Mouse (Mus musculus): Measurements from ENCODE around the gene Ccl11. TPM values are rescaled to one million over a fixed set of nuclear protein-coding genes. Genes with fewer than 3 reads are reported as not detected.

Ccl11 gene
- polyA plus RNA-seq, 1 experiment from 2014 or later, result 16.7 TPM

DNA sequence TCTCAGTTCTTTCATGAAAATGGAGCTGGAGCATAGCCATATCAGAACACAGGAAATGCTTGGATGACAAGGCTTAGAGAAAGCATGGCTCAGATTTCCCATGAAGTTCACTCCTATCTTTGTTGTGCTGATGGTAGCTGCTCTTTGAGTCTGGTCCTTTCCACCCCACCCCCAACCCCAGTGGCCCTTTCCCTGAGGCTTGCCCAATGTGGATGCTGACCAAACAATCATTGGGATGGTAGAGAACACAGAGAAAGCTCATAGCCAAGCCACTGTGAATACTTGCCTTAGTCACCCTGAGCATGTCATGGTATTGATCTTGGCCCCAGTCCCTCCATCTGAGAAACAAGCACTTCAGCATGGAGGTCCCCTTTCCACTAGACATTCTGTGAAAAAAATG, 25.5 kb upstream of the Ccl11 start:
- no peak for TF ChIP-seq EP300 (optimal IDR thresholded peaks at IDR 0.05)
- TF ChIP-seq CTCF (IDR thresholded peaks at IDR 0.05; ENCODE audit: low read depth), result no peak
- H3K4me1 ChIP-seq (replicated peaks; ENCODE audit: control insufficient read depth, insufficient read depth), result no peaks in the 10 kb centered on the region; the same call in 1 of the 2 replicates
- no peaks in the 10 kb centered on the region for H3K9me3 ChIP-seq (ENCODE audit: control insufficient read depth, low read length)
- H3K4me2 ChIP-seq (replicated peaks; ENCODE audit: low read depth), result no peak overlapping the region
- DNase-seq (ENCODE audit: low spot score) (no peak), ATAC-seq (ENCODE audit: low FRiP score, low TSS enrichment) (no peak)
- no peak overlapping the region for H3K27ac ChIP-seq (replicated peaks)
- no peaks in the 10 kb centered on the region for H3K27me3 ChIP-seq (ENCODE audit: control insufficient read depth, insufficient read depth, low read length)
- no peaks in the 10 kb centered on the region for H3K36me3 ChIP-seq (ENCODE audit: control insufficient read depth, insufficient read depth, low read length)
- no peak overlapping the region for H3K9ac ChIP-seq (ENCODE audit: low read length)
- no peak overlapping the region for H3K4me3 ChIP-seq (ENCODE audit: low read depth, low read length)

DNA sequence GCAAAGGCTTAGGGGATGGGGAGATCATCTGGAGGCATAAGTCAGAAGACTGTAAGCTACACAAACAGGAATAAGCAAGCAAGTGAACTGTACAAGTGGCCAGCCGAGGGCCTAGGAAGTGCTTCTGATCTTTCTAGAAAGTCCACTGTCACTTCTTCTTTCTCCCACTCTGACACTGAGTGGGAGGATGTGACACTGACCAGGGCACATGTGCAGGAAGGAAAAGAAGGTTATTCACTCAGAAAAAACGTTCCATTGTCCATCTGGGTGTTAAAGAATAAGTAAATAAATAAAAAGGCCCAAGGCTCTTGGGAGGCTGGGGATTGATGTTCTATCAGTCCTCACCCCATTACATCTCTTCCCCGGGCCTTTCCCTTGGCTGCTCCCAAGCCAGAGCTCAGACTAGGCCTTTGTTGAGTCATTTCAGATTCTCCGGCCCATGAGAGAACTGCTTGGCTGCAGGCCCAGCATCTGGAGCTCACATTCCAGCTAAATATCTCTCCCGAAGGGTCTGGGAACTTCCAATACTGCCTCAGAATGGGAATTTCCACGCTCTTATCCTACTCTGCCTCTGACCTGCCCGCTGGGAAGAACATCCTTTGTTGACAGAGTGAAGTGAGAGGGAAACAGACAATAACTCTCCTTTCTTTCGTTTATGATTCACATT, 24.8 kb upstream of the Ccl11 start:
- no peaks in the 10 kb centered on the region for H3K9me3 ChIP-seq (ENCODE audit: control insufficient read depth, low read length)
- no peak overlapping the region for H3K4me2 ChIP-seq (replicated peaks; ENCODE audit: low read depth)
- 27% methylated on average over 8 of the region's 8 CpGs for WGBS
- H3K4me1 ChIP-seq (replicated peaks; ENCODE audit: control insufficient read depth, insufficient read depth), result no peaks in the 10 kb centered on the region; the same call in 1 of the 2 replicates
- H3K36me3 ChIP-seq (ENCODE audit: control insufficient read depth, insufficient read depth, low read length), result no peaks in the 10 kb centered on the region
- TF ChIP-seq EP300 (optimal IDR thresholded peaks at IDR 0.05) (no peak), CTCF (IDR thresholded peaks at IDR 0.05; ENCODE audit: low read depth) (no peak)
- ATAC-seq (ENCODE audit: low FRiP score, low TSS enrichment) (peak; percentile 60; the same call in 1 of the 2 replicates), DNase-seq (ENCODE audit: low spot score) (peak; percentile 47)
- H3K27ac ChIP-seq (replicated peaks), result 0 out of 2 replicates have a peak overlapping the region, but pooled peaks have one; percentile 35
- no peaks in the 10 kb centered on the region for H3K27me3 ChIP-seq (ENCODE audit: control insufficient read depth, insufficient read depth, low read length)
- no peak overlapping the region for H3K4me3 ChIP-seq (ENCODE audit: low read depth, low read length)
- H3K9ac ChIP-seq (ENCODE audit: low read length), result no peak overlapping the region

GRCm38 (mm10) chr11:82034446-82034845, 23.2 kb upstream of the Ccl11 start:
- Histone ChIP-seq H3K4me1 (replicated peaks; ENCODE audit: control insufficient read depth, insufficient read depth) (no peaks in the 10 kb centered on the region; the same call in 1 of the 2 replicates), H3K27me3 (ENCODE audit: control insufficient read depth, insufficient read depth, low read length) (no peaks in the 10 kb centered on the region), H3K9ac (ENCODE audit: low read length) (no peak overlapping the region), H3K4me2 (replicated peaks; ENCODE audit: low read depth) (no peak overlapping the region), H3K9me3 (ENCODE audit: control insufficient read depth, low read length) (no peaks in the 10 kb centered on the region), H3K27ac (replicated peaks) (no peak overlapping the region), H3K36me3 (ENCODE audit: control insufficient read depth, insufficient read depth, low read length) (no peaks in the 10 kb centered on the region), H3K4me3 (ENCODE audit: low read depth, low read length) (no peak overlapping the region)
- ATAC-seq (ENCODE audit: low FRiP score, low TSS enrichment), result no peak
- WGBS, result 73% methylated on average over 7 of the region's 7 CpGs
- DNase-seq (ENCODE audit: low spot score), result no peak
- TF ChIP-seq EP300 (optimal IDR thresholded peaks at IDR 0.05), result no peak
- TF ChIP-seq CTCF (IDR thresholded peaks at IDR 0.05; ENCODE audit: low read depth), result no peak

- TF ChIP-seq EP300 (optimal IDR thresholded peaks at IDR 0.05) (no peak), CTCF (IDR thresholded peaks at IDR 0.05; ENCODE audit: low read depth) (no peak)
- no peaks in the 10 kb centered on the region for H3K36me3 ChIP-seq (ENCODE audit: control insufficient read depth, insufficient read depth, low read length)
- ATAC-seq (ENCODE audit: low FRiP score, low TSS enrichment) (peak; percentile 74; the same call in 1 of the 2 replicates), DNase-seq (ENCODE audit: low spot score) (peak; percentile 52)
- H3K4me1 ChIP-seq (replicated peaks; ENCODE audit: control insufficient read depth, insufficient read depth), result no peaks in the 10 kb centered on the region; the same call in 1 of the 2 replicates
- H3K4me3 ChIP-seq (ENCODE audit: low read depth, low read length), result no peak within 1 kb of the TSS
- no peak within 1 kb of the TSS for H3K27ac ChIP-seq (replicated peaks)
- no peak within 1 kb of the TSS for H3K9ac ChIP-seq (ENCODE audit: low read length)
- WGBS, result 27% methylated on average over 5 of the region's 5 CpGs
- H3K9me3 ChIP-seq (ENCODE audit: control insufficient read depth, low read length), result no peaks in the 10 kb centered on the region
- H3K27me3 ChIP-seq (ENCODE audit: control insufficient read depth, insufficient read depth, low read length), result no peaks in the 10 kb centered on the region
- no peak within 1 kb of the TSS for H3K4me2 ChIP-seq (replicated peaks; ENCODE audit: low read depth)
Observed at GRCm38 (mm10) chr11:82035356-82035755, 22.3 kb upstream of the Ccl11 start, which contains the start of gene Ccl2. Ccl2 (plus strand) TSS chr11:82035571.

GRCm38 (mm10) chr11:82035857-82036256, 21.8 kb upstream of the Ccl11 start:
- ATAC-seq (ENCODE audit: low FRiP score, low TSS enrichment), result no peak
- WGBS, result 82% methylated on average over 2 of the region's 2 CpGs
- H3K27ac ChIP-seq (replicated peaks), result no peak overlapping the region

DNA sequence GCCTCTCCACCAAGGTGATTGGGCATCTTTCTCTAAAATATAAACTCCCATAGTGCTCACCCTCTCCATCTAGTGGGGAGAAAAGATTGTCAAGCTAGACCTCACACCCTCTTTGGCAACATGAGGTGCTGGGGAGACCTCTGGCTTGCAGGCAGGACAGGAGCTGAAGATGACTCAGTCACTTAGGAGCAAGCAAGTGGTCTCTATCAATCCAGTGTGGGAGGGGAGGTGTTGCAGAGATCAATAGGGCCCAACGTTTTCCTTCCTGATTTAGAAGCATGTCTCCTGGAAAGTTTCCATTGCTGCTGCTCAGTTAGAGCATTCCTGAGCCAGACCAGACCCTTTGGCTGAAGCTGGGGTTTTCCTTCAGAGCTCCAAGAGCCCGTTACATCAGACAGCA, 19.1 kb upstream of the Ccl11 start, which contains the start of gene Gm17268:
Gm17268 (minus strand) TSS at position 28 of the 400 bp plus-strand sequence.
- H3K4me2 ChIP-seq (replicated peaks; ENCODE audit: low read depth), result no peak within 1 kb of the TSS
- WGBS, result 14% methylated on average over 2 of the region's 2 CpGs

More at GRCm38 (mm10) chr11:82035857-82036256, 21.8 kb upstream of the Ccl11 start:
- TF ChIP-seq EP300 (optimal IDR thresholded peaks at IDR 0.05), result no peak
- no peak for TF ChIP-seq CTCF (IDR thresholded peaks at IDR 0.05; ENCODE audit: low read depth)
- Histone ChIP-seq H3K4me1 (replicated peaks; ENCODE audit: control insufficient read depth, insufficient read depth) (no peaks in the 10 kb centered on the region; the same call in 1 of the 2 replicates), H3K36me3 (ENCODE audit: control insufficient read depth, insufficient read depth, low read length) (no peaks in the 10 kb centered on the region), H3K4me3 (ENCODE audit: low read depth, low read length) (no peak overlapping the region), H3K4me2 (replicated peaks; ENCODE audit: low read depth) (no peak overlapping the region), H3K27me3 (ENCODE audit: control insufficient read depth, insufficient read depth, low read length) (no peaks in the 10 kb centered on the region), H3K9me3 (ENCODE audit: control insufficient read depth, low read length) (no peaks in the 10 kb centered on the region), H3K9ac (ENCODE audit: low read length) (no peak overlapping the region)
- DNase-seq (ENCODE audit: low spot score), result no peak

More for the DNA sequence above, 19.1 kb upstream of the Ccl11 start, which contains the start of gene Gm17268:
- H3K9me3 ChIP-seq (ENCODE audit: control insufficient read depth, low read length), result no peaks in the 10 kb centered on the region
- H3K27me3 ChIP-seq (ENCODE audit: control insufficient read depth, insufficient read depth, low read length), result no peaks in the 10 kb centered on the region
- TF ChIP-seq CTCF (IDR thresholded peaks at IDR 0.05; ENCODE audit: low read depth), result peak; percentile 57
- no peak for TF ChIP-seq EP300 (optimal IDR thresholded peaks at IDR 0.05)
- H3K4me3 ChIP-seq (ENCODE audit: low read depth, low read length), result no peak within 1 kb of the TSS
- no peaks in the 10 kb centered on the region; the same call in 1 of the 2 replicates for H3K4me1 ChIP-seq (replicated peaks; ENCODE audit: control insufficient read depth, insufficient read depth)
- no peak for DNase-seq (ENCODE audit: low spot score)
- no peaks in the 10 kb centered on the region for H3K36me3 ChIP-seq (ENCODE audit: control insufficient read depth, insufficient read depth, low read length)
- ATAC-seq (ENCODE audit: low FRiP score, low TSS enrichment), result no peak
- H3K9ac ChIP-seq (ENCODE audit: low read length), result no peak within 1 kb of the TSS
- H3K27ac ChIP-seq (replicated peaks), result no peak within 1 kb of the TSS

Measured in stomach, postnatal 0 days (tissue).